In the genomic region with DNA sequence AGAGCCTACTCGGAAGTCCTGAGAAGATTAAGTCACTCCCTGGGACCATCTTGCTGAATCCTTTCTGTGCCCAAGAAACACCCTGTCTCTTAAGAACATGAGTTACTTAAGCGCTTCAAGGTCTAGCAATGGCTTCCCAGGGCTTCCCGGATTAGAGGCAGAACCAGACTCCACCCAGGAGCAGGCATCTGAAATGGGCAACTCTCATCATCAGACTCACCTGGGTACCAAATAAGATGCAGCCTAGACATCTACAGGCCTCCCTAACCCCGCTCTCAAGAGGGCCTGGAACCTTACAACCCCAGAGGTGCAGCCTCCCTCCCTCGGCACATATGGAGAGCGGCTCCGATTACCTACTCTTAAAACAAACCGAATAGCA, we compare ENCODE assay signal across 8 mouse cellular contexts. TPM values are rescaled to one million over a fixed set of nuclear protein-coding genes. Genes with fewer than 3 reads are reported as not detected.
DNase-seq lines count a peak whose midpoint lies in the region; ATAC-seq and TF ChIP-seq lines count a peak whose summit lies in the region.

No protein-coding gene starts in this region.

- WGBS in lung, adult 2 months, result 15% methylated on average over 8 of the region's 8 CpGs
- 18% methylated on average over 8 of the region's 8 CpGs for WGBS in embryonic facial prominence, embryonic 14.5 days
- 33% methylated on average over 8 of the region's 8 CpGs for WGBS in intestine, postnatal 0 days
- WGBS in neural tube, embryonic 13.5 days, result 18% methylated on average over 8 of the region's 8 CpGs

- H3K9ac ChIP-seq in embryonic facial prominence, embryonic 14.5 days (ENCODE audit: low read depth, low read length), result peak overlapping the region; percentile 84; the same call in 1 of the 2 replicates
- H3K9ac ChIP-seq in intestine, postnatal 0 days (ENCODE audit: low read depth, low read length), result peak overlapping the region; percentile 92; the same call in 1 of the 2 replicates
- peak overlapping the region; percentile 98 for H3K9ac ChIP-seq in neural tube, embryonic 13.5 days

- peak overlapping the region; percentile 94 for H3K4me3 ChIP-seq in lung, adult 2 months (replicated peaks; ENCODE audit: extremely low read depth, low read depth, low read length)
- peak overlapping the region; percentile 78 for H3K4me3 ChIP-seq in embryonic facial prominence, embryonic 14.5 days (ENCODE audit: low read depth, low read length)
- H3K4me3 ChIP-seq in intestine, postnatal 0 days (ENCODE audit: low read depth, low read length), result peak overlapping the region; percentile 80
- H3K4me3 ChIP-seq in neural tube, embryonic 13.5 days, result peak overlapping the region; percentile 98

- no peak for DNase-seq in lung, adult 2 months
- DNase-seq in lung, postnatal 4 days, result no peak
- no peak for DNase-seq in embryonic facial prominence, embryonic 14.5 days (ENCODE audit: low spot score)
- no peak for DNase-seq in MN1 (ENCODE audit: low spot score)
- DNase-seq in ovary, postnatal 36 days (ENCODE audit: low spot score), result no peak
- DNase-seq in T-cell, adult 2 months (ENCODE audit: low spot score), result no peak

- H3K4me1 ChIP-seq in lung, adult 2 months (ENCODE audit: control insufficient read depth, insufficient read depth, low read length), result peaks cover 26% of the 10 kb centered on the region
- peaks cover 9% of the 10 kb centered on the region for H3K4me1 ChIP-seq in embryonic facial prominence, embryonic 14.5 days (ENCODE audit: control insufficient read depth, insufficient read depth, low read length)
- H3K4me1 ChIP-seq in intestine, postnatal 0 days (replicated peaks; ENCODE audit: control insufficient read depth, insufficient read depth, low read length), result 0 out of 2 replicates have a peak, but pooled peaks cover 3% of the 10 kb centered on the region
- peaks cover 40% of the 10 kb centered on the region for H3K4me1 ChIP-seq in neural tube, embryonic 13.5 days (replicated peaks)

- no peaks in the 10 kb centered on the region for H3K9me3 ChIP-seq in embryonic facial prominence, embryonic 14.5 days (ENCODE audit: control insufficient read depth, low read length)
- no peaks in the 10 kb centered on the region for H3K9me3 ChIP-seq in intestine, postnatal 0 days (ENCODE audit: control insufficient read depth)
- H3K9me3 ChIP-seq in neural tube, embryonic 13.5 days, result no peaks in the 10 kb centered on the region

- no peaks in the 10 kb centered on the region for H3K27me3 ChIP-seq in embryonic facial prominence, embryonic 14.5 days (replicated peaks; ENCODE audit: control insufficient read depth, insufficient read depth, low read length)
- no peaks in the 10 kb centered on the region for H3K27me3 ChIP-seq in intestine, postnatal 0 days (replicated peaks; ENCODE audit: control insufficient read depth, insufficient read depth, low read length)
- no peaks in the 10 kb centered on the region for H3K27me3 ChIP-seq in neural tube, embryonic 13.5 days

- no peak for TF ChIP-seq POLR2A in lung, adult 2 months (IDR thresholded peaks at IDR 0.05; ENCODE audit: borderline replicate concordance, extremely low read depth, low read depth, low read length)

- H3K36me3 ChIP-seq in embryonic facial prominence, embryonic 14.5 days (ENCODE audit: control insufficient read depth, insufficient read depth, low read length), result no peaks in the 10 kb centered on the region
- H3K36me3 ChIP-seq in intestine, postnatal 0 days (ENCODE audit: control insufficient read depth, insufficient read depth), result no peaks in the 10 kb centered on the region
- no peaks in the 10 kb centered on the region for H3K36me3 ChIP-seq in neural tube, embryonic 13.5 days

- ATAC-seq in embryonic facial prominence, embryonic 14.5 days (ENCODE audit: low read depth), result no peak
- ATAC-seq in intestine, postnatal 0 days, result no peak
- ATAC-seq in neural tube, embryonic 13.5 days (ENCODE audit: low read depth), result no peak

- H3K4me2 ChIP-seq in embryonic facial prominence, embryonic 14.5 days (ENCODE audit: low read depth, low read length), result peak overlapping the region; percentile 96
- peak overlapping the region; percentile 95 for H3K4me2 ChIP-seq in intestine, postnatal 0 days (replicated peaks; ENCODE audit: low read depth)
- peak overlapping the region; percentile 83 for H3K4me2 ChIP-seq in neural tube, embryonic 13.5 days

- H3K27ac ChIP-seq in embryonic facial prominence, embryonic 14.5 days (replicated peaks; ENCODE audit: low read depth, low read length), result no peak overlapping the region
- H3K27ac ChIP-seq in intestine, postnatal 0 days (ENCODE audit: low read depth, low read length), result no peak overlapping the region
- H3K27ac ChIP-seq in neural tube, embryonic 13.5 days (replicated peaks), result peak overlapping the region; percentile 52; the same call in 1 of the 2 replicates

- TF ChIP-seq CTCF in lung, adult 2 months (IDR thresholded peaks at IDR 0.05; ENCODE audit: insufficient read depth, low read length), result no peak
- no peak for TF ChIP-seq CTCF in intestine, postnatal 0 days (IDR thresholded peaks at IDR 0.05; ENCODE audit: low read depth)

RNA-seq across cellular contexts. Expression of gene Klf13, which starts 2.9 kb away (rescaled TPM):
- 88.4 and 109 TPM in 2 replicates for polyA plus RNA-seq in lung, adult 2 months (2012; rRNA removed)
- polyA plus RNA-seq in embryonic facial prominence, embryonic 14.5 days (2014; fragmentation: Nextera tagmentation; extraction: Ambion mirVana), result 27.6 and 30.1 TPM in 2 replicates
- 19.3 and 24.5 TPM in 2 replicates for polyA plus RNA-seq in intestine, postnatal 0 days (2015; fragmentation: Nextera tagmentation; extraction: Ambion mirVana)
- 28.1 and 32.5 TPM in 2 replicates for polyA plus RNA-seq in neural tube, embryonic 13.5 days (2015; fragmentation: Nextera tagmentation; extraction: Ambion mirVana)

RNA-seq across cellular contexts. Expression of gene E030018B13Rik, which starts 19.1 kb away (rescaled TPM):
- not detected in 2 replicates for polyA plus RNA-seq in lung, adult 2 months (2012; rRNA removed)
- not detected in 2 replicates for polyA plus RNA-seq in embryonic facial prominence, embryonic 14.5 days (2014; fragmentation: Nextera tagmentation; extraction: Ambion mirVana)
- polyA plus RNA-seq in intestine, postnatal 0 days (2015; fragmentation: Nextera tagmentation; extraction: Ambion mirVana), result not detected in 2 replicates
- polyA plus RNA-seq in neural tube, embryonic 13.5 days (2015; fragmentation: Nextera tagmentation; extraction: Ambion mirVana), result 0.20 TPM in 1 of 2 replicates, not detected in the other
